Mouse (Mus musculus): ENCODE data around the gene Fam50a. TPM values are rescaled to one million over a fixed set of nuclear protein-coding genes. Genes with fewer than 3 reads are reported as not detected.

Fam50a gene
- 61.2 and 69.3 TPM in 2 replicates for polyA plus RNA-seq (2015; fragmentation: Nextera tagmentation; extraction: Ambion mirVana)

DNA sequence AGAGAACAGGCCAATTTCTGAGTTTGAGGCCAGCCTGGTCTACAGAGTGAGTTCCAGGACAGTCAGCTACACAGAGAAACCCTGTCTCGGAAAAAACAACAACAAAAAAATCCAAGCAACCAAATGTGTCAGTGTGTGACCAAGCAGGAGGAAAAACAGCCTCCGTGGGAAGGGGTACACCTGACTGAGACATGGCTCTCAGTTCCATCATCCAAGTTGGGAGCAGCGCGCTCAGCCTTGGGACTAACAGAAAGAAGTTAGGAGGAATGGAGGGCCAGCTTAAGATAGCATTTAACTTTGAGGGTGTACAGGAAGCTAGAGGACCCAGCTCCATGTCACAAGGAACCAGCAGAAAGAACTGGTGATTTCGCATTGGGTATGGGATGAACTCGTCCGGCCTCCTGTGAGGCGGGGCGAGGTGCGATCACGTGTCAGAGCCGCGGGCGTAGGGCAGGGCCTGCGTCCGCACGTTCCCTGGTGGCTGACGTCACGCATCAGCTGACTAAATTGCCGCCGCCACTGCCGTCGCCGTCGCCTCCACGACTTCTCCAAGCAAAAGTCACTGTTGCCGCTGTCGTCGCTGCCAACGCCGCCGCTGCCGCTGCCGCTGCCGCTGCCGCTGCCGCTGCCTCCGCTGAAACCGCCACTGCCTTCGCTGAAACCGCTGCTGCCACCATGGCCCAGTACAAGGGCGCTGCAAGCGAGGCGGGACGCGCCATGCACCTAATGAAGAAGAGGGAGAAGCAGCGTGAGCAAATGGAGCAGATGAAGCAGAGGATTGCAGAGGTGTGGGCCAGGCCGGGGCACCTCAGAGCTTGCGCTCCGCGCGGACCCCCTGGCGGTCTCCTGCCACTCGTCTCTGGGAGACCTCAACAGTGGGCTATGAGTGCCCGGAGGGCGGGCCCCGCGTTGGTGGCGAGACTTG, at the start of gene Fam50a:
Gene Fam50a (plus strand): TSS at position 494 of the 925 bp plus-strand sequence.
- H3K4me3 ChIP-seq: peak within 1 kb of the TSS; percentile 63
- no peaks in the 10 kb centered on the region for H3K9me3 ChIP-seq
- H3K27me3 ChIP-seq: no peaks in the 10 kb centered on the region
- 27% methylated on average over 58 of the region's 59 CpGs for WGBS
- H3K4me1 ChIP-seq: peaks cover 3% of the 10 kb centered on the region; the same call in 1 of the 2 replicates
- H3K4me2 ChIP-seq: peak within 1 kb of the TSS; percentile 68
- H3K36me3 ChIP-seq: peaks cover 33% of the 10 kb centered on the region
- peak within 1 kb of the TSS; percentile 83 for H3K9ac ChIP-seq
- ATAC-seq (ENCODE audit: insufficient number of reproducible peaks, insufficient read depth, low FRiP score, low TSS enrichment, low read depth): peak; percentile 88
- peak within 1 kb of the TSS; percentile 85 for H3K27ac ChIP-seq

DNA sequence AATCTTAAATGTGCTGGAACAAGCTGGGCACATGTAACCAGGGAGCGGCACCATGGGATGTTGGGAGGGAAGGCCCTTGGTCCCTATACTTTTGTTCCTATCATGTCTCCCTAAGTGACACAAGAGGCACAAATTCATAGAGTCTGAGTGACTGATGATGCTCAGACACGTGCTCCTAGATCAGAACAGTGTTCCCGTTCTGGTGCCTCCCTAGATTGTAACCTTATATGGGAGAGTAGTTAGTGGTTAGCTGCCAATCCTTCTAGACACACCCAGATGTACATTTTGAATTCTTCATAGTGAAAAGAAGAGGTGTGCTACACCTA, 43.1 kb upstream of the Fam50a start:
- Histone ChIP-seq H3K27ac (peak overlapping the region; percentile 97), H3K36me3 (peaks cover 8% of the 10 kb centered on the region), H3K9ac (peak overlapping the region; percentile 64; the same call in 1 of the 2 replicates), H3K4me1 (peaks cover 6% of the 10 kb centered on the region; the same call in 1 of the 2 replicates), H3K4me2 (peak overlapping the region; percentile 55), H3K4me3 (peak overlapping the region; percentile 57), H3K9me3 (no peaks in the 10 kb centered on the region), H3K27me3 (no peaks in the 10 kb centered on the region)
- ATAC-seq (ENCODE audit: insufficient number of reproducible peaks, insufficient read depth, low FRiP score, low TSS enrichment, low read depth): no peak
- 31% methylated on average over 3 of the region's 3 CpGs for WGBS

DNA sequence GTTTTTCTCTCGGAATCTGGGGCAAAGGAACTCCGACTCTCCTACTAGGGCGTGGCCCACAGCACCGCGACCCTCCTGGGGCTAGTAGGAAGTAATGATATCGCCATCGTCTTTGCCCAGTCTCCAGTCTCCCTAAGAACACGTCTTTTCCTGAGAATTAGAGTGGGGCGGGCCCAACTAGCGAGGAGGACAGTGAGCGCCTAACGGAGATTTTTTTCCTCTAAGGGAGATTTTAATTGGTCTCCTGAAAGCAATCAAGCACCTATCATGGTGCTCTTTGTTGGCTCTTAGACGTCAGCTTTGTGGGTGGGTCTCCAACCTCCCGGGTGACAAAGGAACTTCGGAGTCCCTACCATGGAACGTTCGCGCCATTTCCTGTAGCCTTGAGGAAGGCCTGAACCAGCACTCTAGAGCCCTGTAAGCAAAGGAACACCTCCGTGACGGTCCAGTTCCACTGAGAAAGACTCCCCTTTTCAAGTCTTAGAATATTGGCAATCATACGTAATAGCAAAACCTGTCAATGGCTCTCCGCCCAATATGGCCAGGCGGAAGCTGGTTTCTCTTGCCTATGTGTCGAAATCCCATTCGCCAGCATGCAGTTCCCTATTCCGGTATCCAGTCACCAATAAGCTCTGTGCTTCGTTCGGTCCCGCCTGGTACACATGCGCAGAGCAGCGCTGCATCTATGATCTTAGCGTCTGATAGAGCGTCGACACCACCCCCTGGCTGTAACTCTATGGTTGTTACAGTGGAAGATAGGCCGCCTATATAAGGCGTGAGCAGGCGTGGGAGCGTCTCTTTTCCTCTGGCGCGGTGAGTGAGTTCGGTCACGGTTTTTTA, 42.6 kb upstream of the Fam50a start, which contains the start of gene Rpl10:
Gene Rpl10 (plus strand): TSS at position 751 of the 840 bp plus-strand sequence.
- Histone ChIP-seq H3K4me1 (peaks cover 6% of the 10 kb centered on the region; the same call in 1 of the 2 replicates), H3K4me3 (peak within 1 kb of the TSS; percentile 57), H3K27ac (peak within 1 kb of the TSS; percentile 97), H3K9me3 (no peaks in the 10 kb centered on the region), H3K9ac (peak within 1 kb of the TSS; percentile 86), H3K27me3 (no peaks in the 10 kb centered on the region), H3K4me2 (peak within 1 kb of the TSS; percentile 58), H3K36me3 (peaks cover 8% of the 10 kb centered on the region)
- 20% methylated on average over 42 of the region's 42 CpGs for WGBS
- peak; percentile 96 for ATAC-seq (ENCODE audit: insufficient number of reproducible peaks, insufficient read depth, low FRiP score, low TSS enrichment, low read depth)

DNA sequence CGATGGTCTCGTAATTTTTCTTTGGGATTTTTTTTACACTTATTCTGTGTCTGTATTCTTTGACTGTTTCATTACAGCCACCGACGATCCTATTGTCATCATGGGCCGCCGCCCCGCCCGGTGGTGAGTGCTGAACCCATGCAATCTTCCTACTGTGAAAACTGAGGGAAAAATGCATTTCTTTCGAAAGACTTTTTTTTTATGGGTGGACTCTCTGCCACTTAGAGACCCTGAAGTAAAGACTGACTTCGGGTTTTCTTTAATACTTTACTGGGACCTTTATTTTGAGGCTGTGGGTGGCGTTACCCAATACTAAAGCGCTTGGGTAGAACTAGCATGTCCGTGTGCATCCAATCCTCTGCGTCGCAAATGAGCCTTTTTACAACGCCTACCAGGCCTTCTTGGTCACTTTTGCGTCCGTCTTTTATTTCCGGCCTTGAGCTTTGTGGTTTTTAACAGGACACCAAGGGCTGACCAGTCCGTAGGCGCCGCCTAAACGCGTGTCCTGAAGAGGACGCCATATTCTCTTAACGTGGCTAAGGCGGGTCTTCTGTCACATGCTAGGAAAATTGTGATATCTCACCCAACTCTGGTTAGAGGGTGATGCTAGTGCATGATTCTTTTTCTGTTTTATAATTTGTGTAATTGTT, 41.8 kb upstream of the Fam50a start:
- 22% methylated on average over 27 of the region's 27 CpGs for WGBS

DNA sequence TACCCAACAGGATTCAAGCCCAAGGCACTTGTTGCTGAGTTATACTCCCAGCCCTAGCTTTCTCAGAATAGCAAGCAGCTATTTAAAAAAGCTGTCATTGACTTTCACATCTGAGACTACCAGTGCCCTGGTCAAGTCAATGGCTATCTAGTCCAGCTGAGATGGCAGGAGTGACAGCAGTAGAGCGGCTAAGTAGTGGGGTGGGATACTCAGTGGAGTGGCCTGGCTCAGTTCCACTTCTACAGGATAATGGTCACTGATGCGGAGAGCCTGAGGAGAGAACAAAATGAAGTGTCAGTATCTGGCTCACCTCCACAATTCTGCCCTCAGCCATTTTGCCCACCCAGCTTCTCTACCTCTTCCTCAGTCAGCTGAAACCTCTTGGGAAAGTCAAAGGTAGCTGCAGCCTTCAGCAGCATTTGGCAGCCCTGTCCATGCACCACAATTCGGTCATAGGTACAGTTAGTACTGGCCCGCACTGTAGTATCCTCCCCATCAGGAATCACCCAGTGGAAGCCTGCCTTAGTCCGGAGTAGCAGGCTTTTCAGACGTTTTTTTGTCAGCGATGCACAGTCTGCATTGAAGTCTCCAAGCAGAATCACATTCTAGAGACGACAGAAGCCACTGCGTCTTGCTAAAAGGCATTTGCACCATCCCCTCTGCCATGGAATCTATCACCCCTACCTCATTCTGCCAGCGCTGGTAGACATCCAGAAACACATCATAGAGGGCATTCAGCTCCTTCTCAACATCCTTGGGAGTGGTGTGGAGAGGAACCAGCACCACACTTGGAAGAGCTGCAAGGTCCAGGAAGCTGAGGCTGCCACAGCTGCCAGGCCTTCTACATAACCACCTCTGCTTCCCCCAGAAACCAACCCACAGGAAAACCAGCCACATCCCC, 39.2 kb upstream of the Fam50a start:
- Histone ChIP-seq H3K4me1 (peaks cover 6% of the 10 kb centered on the region; the same call in 1 of the 2 replicates), H3K9ac (no peak overlapping the region), H3K36me3 (peaks cover 8% of the 10 kb centered on the region), H3K4me2 (no peak overlapping the region), H3K27me3 (no peaks in the 10 kb centered on the region), H3K9me3 (no peaks in the 10 kb centered on the region), H3K27ac (no peak overlapping the region; the same call in 1 of the 2 replicates), H3K4me3 (no peak overlapping the region)
- ATAC-seq (ENCODE audit: insufficient number of reproducible peaks, insufficient read depth, low FRiP score, low TSS enrichment, low read depth): no peak
- whole genome bisulfite sequencing: 33% methylated on average over 10 of the region's 10 CpGs

More for the DNA sequence above, 41.8 kb upstream of the Fam50a start:
- Histone ChIP-seq H3K36me3 (peaks cover 8% of the 10 kb centered on the region), H3K4me2 (peak overlapping the region; percentile 58), H3K4me1 (peaks cover 6% of the 10 kb centered on the region; the same call in 1 of the 2 replicates), H3K27ac (peak overlapping the region; percentile 73), H3K27me3 (no peaks in the 10 kb centered on the region), H3K4me3 (peak overlapping the region; percentile 57), H3K9me3 (no peaks in the 10 kb centered on the region), H3K9ac (peak overlapping the region; percentile 86)
- ATAC-seq (ENCODE audit: insufficient number of reproducible peaks, insufficient read depth, low FRiP score, low TSS enrichment, low read depth): no peak

DNA sequence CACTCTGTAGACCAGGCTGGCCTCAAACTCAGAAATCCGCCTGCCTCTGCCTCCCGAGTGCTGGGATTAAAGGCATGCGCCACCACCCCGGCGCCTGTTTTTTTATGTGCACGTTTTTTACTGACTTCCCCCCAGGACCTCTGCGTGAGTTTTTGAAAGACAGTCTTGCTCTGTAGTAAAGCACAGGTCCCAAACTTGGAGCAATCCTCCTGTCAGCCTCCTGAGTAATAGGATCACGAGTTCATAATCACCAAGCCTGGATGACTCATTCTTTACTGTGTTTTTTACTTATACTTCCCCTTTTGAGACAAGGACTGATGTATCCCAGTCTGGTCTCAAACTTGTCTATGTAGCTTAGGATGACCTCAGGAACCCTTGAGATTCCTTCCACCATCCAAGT, 34.9 kb upstream of the Fam50a start:
- WGBS: 70% methylated on average over 8 of the region's 8 CpGs
- ATAC-seq (ENCODE audit: insufficient number of reproducible peaks, insufficient read depth, low FRiP score, low TSS enrichment, low read depth): no peak
- H3K4me2 ChIP-seq: no peak overlapping the region

DNA sequence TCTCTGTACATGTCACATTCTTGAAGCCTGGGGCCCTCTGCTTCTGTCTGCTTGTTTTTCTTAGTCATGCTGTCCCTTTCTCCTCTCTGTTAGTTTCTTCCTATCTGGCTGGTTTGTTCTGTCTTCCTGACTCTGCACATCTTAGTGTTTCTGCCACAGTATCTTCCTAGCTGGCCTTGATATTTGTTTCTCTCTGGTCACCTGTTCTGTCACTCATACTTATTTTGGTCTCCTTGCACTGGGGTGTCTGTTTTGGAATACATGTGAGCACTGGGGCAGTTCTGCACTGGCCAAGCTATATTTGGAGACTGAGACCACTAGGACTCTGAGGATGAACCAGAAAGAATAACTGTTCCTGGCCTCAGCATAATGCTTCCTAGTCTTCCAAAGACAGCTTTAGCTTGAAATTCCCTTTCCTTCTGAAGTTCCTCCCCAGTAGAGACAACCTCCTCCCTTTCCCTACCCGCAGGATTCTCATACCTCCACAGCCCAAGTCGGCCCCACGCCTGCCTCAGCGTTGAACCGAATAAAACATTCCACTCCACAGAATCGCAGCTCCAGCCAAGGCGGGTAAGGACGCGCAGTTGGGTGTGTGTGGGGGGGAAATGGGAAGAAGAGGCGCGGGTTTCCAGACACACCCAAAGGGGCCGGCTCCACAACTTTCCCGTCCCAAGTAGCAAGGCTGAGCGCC, 31.6 kb upstream of the Fam50a start:
- no peak; the same call in 1 of the 2 replicates for ATAC-seq (ENCODE audit: insufficient number of reproducible peaks, insufficient read depth, low FRiP score, low TSS enrichment, low read depth)
- peak overlapping the region; percentile 70 for H3K4me2 ChIP-seq
- 13% methylated on average over 14 of the region's 14 CpGs for WGBS

More for the DNA sequence above, 34.9 kb upstream of the Fam50a start:
- H3K4me1 ChIP-seq: 0 out of 2 replicates have a peak, but pooled peaks cover 3% of the 10 kb centered on the region
- H3K27ac ChIP-seq: no peak overlapping the region
- no peaks in the 10 kb centered on the region for H3K9me3 ChIP-seq
- no peak overlapping the region for H3K9ac ChIP-seq
- H3K4me3 ChIP-seq: no peak overlapping the region
- no peaks in the 10 kb centered on the region for H3K36me3 ChIP-seq
- H3K27me3 ChIP-seq: no peaks in the 10 kb centered on the region

DNA sequence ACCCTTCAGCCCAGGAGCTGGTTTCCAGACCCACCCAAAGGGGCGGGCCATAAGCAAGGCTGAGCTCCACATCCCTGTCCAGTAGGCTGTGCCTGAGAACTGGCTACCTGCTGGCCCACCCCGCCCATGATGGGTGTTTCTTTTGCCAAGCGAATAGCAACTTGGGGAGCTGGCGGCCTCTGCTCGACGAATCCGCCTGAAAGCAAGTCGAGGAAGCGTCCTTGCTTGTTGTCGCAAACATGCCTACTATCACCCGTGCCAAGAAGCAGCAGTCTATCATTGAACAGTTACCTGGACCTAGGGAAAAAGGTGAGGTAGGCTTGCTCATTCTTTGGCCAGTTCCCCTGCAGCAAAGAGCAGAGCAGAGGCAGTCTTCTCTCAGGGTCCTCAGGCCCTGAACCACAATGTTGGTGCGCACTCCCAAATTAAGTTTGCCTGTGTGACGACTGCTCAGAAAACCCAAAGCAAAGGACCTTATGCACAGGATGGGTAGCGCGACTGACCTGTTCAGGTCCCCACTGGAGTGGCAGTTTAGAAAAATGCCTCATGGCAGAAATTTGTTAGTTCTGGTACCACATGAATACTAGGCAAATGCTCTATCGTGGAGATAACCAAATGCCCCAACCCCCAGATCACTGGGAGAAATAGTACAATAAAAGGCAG, 31.0 kb upstream of the Fam50a start, which contains the start of the genes Taz and Dnase1l1:
Gene Taz (plus strand): TSS at position 181 of the 663 bp plus-strand sequence.
Gene Dnase1l1 (minus strand): TSS at position 606 of the 663 bp plus-strand sequence.
- Histone ChIP-seq H3K4me1 (peaks cover 11% of the 10 kb centered on the region), H3K9ac (peak within 1 kb of the TSS; percentile 84), H3K9me3 (no peaks in the 10 kb centered on the region), H3K27ac (peak within 1 kb of the TSS; percentile 87), H3K36me3 (no peaks in the 10 kb centered on the region), H3K4me2 (peak within 1 kb of the TSS; percentile 70), H3K4me3 (peak within 1 kb of the TSS; percentile 63), H3K27me3 (no peaks in the 10 kb centered on the region)
- ATAC-seq (ENCODE audit: insufficient number of reproducible peaks, insufficient read depth, low FRiP score, low TSS enrichment, low read depth): peak; percentile 88
- WGBS: 25% methylated on average over 16 of the region's 16 CpGs

More for the DNA sequence above, 31.6 kb upstream of the Fam50a start:
- no peaks in the 10 kb centered on the region for H3K9me3 ChIP-seq
- peak overlapping the region; percentile 63 for H3K4me3 ChIP-seq
- H3K9ac ChIP-seq: peak overlapping the region; percentile 62
- peak overlapping the region; percentile 87 for H3K27ac ChIP-seq
- no peaks in the 10 kb centered on the region for H3K36me3 ChIP-seq
- H3K4me1 ChIP-seq: peaks cover 11% of the 10 kb centered on the region
- no peaks in the 10 kb centered on the region for H3K27me3 ChIP-seq

DNA sequence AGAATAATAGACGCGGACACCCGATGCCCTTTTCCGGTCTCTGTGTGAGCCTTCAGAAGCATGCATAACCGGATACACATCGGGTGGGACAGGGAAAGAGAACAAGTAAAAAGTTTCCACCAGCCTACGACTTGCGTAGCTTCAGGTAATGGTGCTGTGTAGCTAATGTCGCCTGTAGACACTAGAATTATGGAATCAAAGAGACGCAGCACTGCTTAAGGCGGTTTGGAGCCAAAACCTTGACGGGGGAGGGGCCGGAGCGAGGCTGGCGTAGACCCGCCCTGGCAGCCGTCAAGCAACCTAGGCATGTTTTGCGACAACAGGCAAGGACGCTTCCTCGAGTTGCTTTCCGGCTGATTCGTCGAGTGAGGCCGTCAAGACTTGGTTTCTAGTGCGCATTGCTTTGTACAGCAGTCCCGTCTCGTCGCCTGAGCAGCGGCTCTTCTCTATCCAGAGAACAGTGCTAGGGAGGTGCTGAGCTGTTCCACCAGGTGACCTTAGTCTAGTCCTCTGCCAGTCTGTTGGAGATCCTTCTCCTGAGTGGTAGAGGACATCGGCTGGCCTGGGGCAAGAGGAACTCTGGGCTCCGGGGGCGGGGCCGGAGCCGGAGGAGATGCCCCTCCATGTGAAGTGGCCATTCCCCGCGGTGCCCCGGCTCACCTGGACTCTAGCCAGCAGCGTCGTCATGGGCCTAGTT, 30.3 kb upstream of the Fam50a start:
- 23% methylated on average over 39 of the region's 39 CpGs for WGBS
- Histone ChIP-seq H3K27ac (peak overlapping the region; percentile 87), H3K27me3 (no peaks in the 10 kb centered on the region), H3K4me2 (peak overlapping the region; percentile 70), H3K9me3 (no peaks in the 10 kb centered on the region), H3K9ac (peak overlapping the region; percentile 84), H3K36me3 (no peaks in the 10 kb centered on the region), H3K4me1 (peaks cover 11% of the 10 kb centered on the region), H3K4me3 (peak overlapping the region; percentile 63)
- peak; percentile 60; the same call in 1 of the 2 replicates for ATAC-seq (ENCODE audit: insufficient number of reproducible peaks, insufficient read depth, low FRiP score, low TSS enrichment, low read depth)

All from embryonic facial prominence, embryonic 13.5 days (tissue).